Mouse (Mus musculus) small intestine, adult 2 months (tissue): ENCODE data around the gene Qpctl.

ENCODE experiments used
- CTCF ChIP-seq: fragments of 200-500 bp; IDR thresholded peaks from 2 replicates; pipeline ENCODE4 v1.5.1; 2012; ENCODE audit warnings: low read depth, mild to moderate bottlenecking, control low read depth, inconsistent platforms, low read length, moderate library complexity, mixed read lengths; ENCODE audit not compliant: insufficient replicate concordance, insufficient read length; ENCODE audit errors: extremely low read depth
- POLR2A ChIP-seq: fragments of 200-500 bp; IDR thresholded peaks from 2 replicates; pipeline ENCODE4 v1.6.1; 2012; ENCODE audit warnings: low read depth, mild to moderate bottlenecking, control low read depth, inconsistent platforms, low read length, moderate library complexity

GRCm38 (mm10) chr7:19146793-19147192, 2.3 kb downstream of the Qpctl start:
- no peak for TF ChIP-seq POLR2A
- TF ChIP-seq CTCF = no peak
